9 mouse cellular contexts compared by ENCODE assay signal in genomic region chrX:11895396-11895795, GRCm38 (mm10).
DNase-seq lines count a peak whose midpoint lies in the region; ATAC-seq and TF ChIP-seq lines count a peak whose summit lies in the region.
"Had no signal": no experiment of that assay in that cellular context is flagged by ENCODE, and none has a peak within 500 bp of the region (broad histone marks: within the 10 kb centered on the region; RNA-seq: fewer than 3 reads in every experiment).

No protein-coding gene starts in this region.

- TF ChIP-seq EP300 in stomach, postnatal 0 days (optimal IDR thresholded peaks at IDR 0.05): no peak

- peak; percentile 11 for DNase-seq in cerebellum, adult 11-12 months
- no peak for DNase-seq in cerebellum, adult 8-10 months
- DNase-seq in midbrain, embryonic 11.5 days (ENCODE audit: low spot score, missing footprints): no peak
- DNase-seq in heart, postnatal 14 days: peak; percentile 44 to 62
- no peak for DNase-seq in stomach, postnatal 0 days (ENCODE audit: low spot score)
- no peak for DNase-seq in frontal cortex, postnatal 10 days (ENCODE audit: low spot score in 2 of 2)

- H3K27me3 ChIP-seq in midbrain, embryonic 11.5 days (ENCODE audit: control insufficient read depth, insufficient read depth, low read length): peaks cover 11% of the 10 kb centered on the region; the same call in 1 of the 2 replicates
- peaks cover 4% of the 10 kb centered on the region; the same call in 1 of the 2 replicates for H3K27me3 ChIP-seq in midbrain, embryonic 15.5 days (replicated peaks)
- no peaks in the 10 kb centered on the region for H3K27me3 ChIP-seq in stomach, postnatal 0 days (ENCODE audit: control insufficient read depth, insufficient read depth, low read length)
- H3K27me3 ChIP-seq in hindbrain, embryonic 13.5 days: peaks cover 55% of the 10 kb centered on the region

- no peaks in the 10 kb centered on the region for H3K9me3 ChIP-seq in midbrain, embryonic 11.5 days (ENCODE audit: control insufficient read depth, low read length)
- no peaks in the 10 kb centered on the region for H3K9me3 ChIP-seq in midbrain, embryonic 15.5 days
- H3K9me3 ChIP-seq in stomach, postnatal 0 days (ENCODE audit: control insufficient read depth, low read length): no peaks in the 10 kb centered on the region
- no peaks in the 10 kb centered on the region for H3K9me3 ChIP-seq in hindbrain, embryonic 13.5 days
- H3K9me3 ChIP-seq: liver, embryonic 15.5 days had no signal

- no peak overlapping the region for H3K4me2 ChIP-seq in midbrain, embryonic 11.5 days
- no peak overlapping the region for H3K4me2 ChIP-seq in midbrain, embryonic 15.5 days
- no peak overlapping the region for H3K4me2 ChIP-seq in stomach, postnatal 0 days (replicated peaks; ENCODE audit: low read depth)
- no peak overlapping the region for H3K4me2 ChIP-seq in hindbrain, embryonic 13.5 days
- H3K4me2 ChIP-seq: liver, embryonic 15.5 days had no signal

- no peaks in the 10 kb centered on the region for H3K36me3 ChIP-seq in midbrain, embryonic 11.5 days (ENCODE audit: control insufficient read depth, insufficient read depth, low read length)
- no peaks in the 10 kb centered on the region for H3K36me3 ChIP-seq in midbrain, embryonic 15.5 days (replicated peaks)
- no peaks in the 10 kb centered on the region for H3K36me3 ChIP-seq in stomach, postnatal 0 days (ENCODE audit: control insufficient read depth, insufficient read depth, low read length)
- H3K36me3 ChIP-seq in hindbrain, embryonic 13.5 days: no peaks in the 10 kb centered on the region
- H3K36me3 ChIP-seq: liver, embryonic 15.5 days had no signal

- 0 out of 2 replicates have a peak, but pooled peaks cover 3% of the 10 kb centered on the region for H3K4me1 ChIP-seq in midbrain, embryonic 11.5 days (ENCODE audit: control insufficient read depth, insufficient read depth, low read length)
- H3K4me1 ChIP-seq in midbrain, embryonic 15.5 days: peaks cover 14% of the 10 kb centered on the region; the same call in 1 of the 2 replicates
- no peaks in the 10 kb centered on the region for H3K4me1 ChIP-seq in stomach, postnatal 0 days (replicated peaks; ENCODE audit: control insufficient read depth, insufficient read depth)
- H3K4me1 ChIP-seq in hindbrain, embryonic 13.5 days (replicated peaks): peaks cover 16% of the 10 kb centered on the region; the same call in 1 of the 2 replicates

- 0 out of 2 replicates have a peak, but pooled peaks have one; percentile 27 for ATAC-seq in midbrain, embryonic 11.5 days (ENCODE audit: low FRiP score)
- no peak for ATAC-seq in midbrain, embryonic 15.5 days (replicated peaks)
- peak; percentile 49; the same call in 1 of the 2 replicates for ATAC-seq in stomach, postnatal 0 days (ENCODE audit: low FRiP score, low TSS enrichment)
- ATAC-seq in hindbrain, embryonic 13.5 days (ENCODE audit: low FRiP score): no peak

- no peak overlapping the region for H3K27ac ChIP-seq in midbrain, embryonic 11.5 days (ENCODE audit: low read depth, low read length)
- H3K27ac ChIP-seq in midbrain, embryonic 15.5 days: no peak overlapping the region
- H3K27ac ChIP-seq in stomach, postnatal 0 days (replicated peaks): no peak overlapping the region
- H3K27ac ChIP-seq in hindbrain, embryonic 13.5 days: no peak overlapping the region
- H3K27ac ChIP-seq: liver, embryonic 15.5 days had no signal

- intact Hi-C loops in heart, postnatal 14 days (cut with DNase I): loop anchor here (5.0 kb wide), 1 partner anchor 143 kb away; no protein-coding TSS in a partner anchor

- H3K9ac ChIP-seq in midbrain, embryonic 11.5 days (ENCODE audit: low read length): no peak overlapping the region
- no peak overlapping the region for H3K9ac ChIP-seq in midbrain, embryonic 15.5 days
- H3K9ac ChIP-seq in stomach, postnatal 0 days (ENCODE audit: low read length): no peak overlapping the region
- H3K9ac ChIP-seq in hindbrain, embryonic 13.5 days: no peak overlapping the region
- H3K9ac ChIP-seq: liver, embryonic 15.5 days had no signal

- no peak for TF ChIP-seq CTCF in stomach, postnatal 0 days (IDR thresholded peaks at IDR 0.05; ENCODE audit: low read depth)

- no peak overlapping the region for H3K4me3 ChIP-seq in midbrain, embryonic 11.5 days (ENCODE audit: low read depth, low read length)
- no peak overlapping the region for H3K4me3 ChIP-seq in midbrain, embryonic 15.5 days
- no peak overlapping the region for H3K4me3 ChIP-seq in stomach, postnatal 0 days (ENCODE audit: low read depth, low read length)
- H3K4me3 ChIP-seq in hindbrain, embryonic 13.5 days: no peak overlapping the region
- H3K4me3 ChIP-seq: liver, embryonic 15.5 days had no signal

- 33% methylated on average over 5 of the region's 5 CpGs for WGBS in midbrain, embryonic 11.5 days
- 32% methylated on average over 5 of the region's 5 CpGs for WGBS in midbrain, embryonic 15.5 days
- WGBS in stomach, postnatal 0 days: 29% methylated on average over 5 of the region's 5 CpGs
- WGBS in hindbrain, embryonic 13.5 days: 34% methylated on average over 5 of the region's 5 CpGs

Comparison
In these comparisons a context has a peak if more than half of its experiments do, and no peak if none do; other contexts are left out.
1. DNase-seq: peak in cerebellum, adult 11-12 months (single experiment) and heart, postnatal 14 days (2 of 2); none in cerebellum, adult 8-10 months (single experiment), midbrain, embryonic 11.5 days (single experiment), stomach, postnatal 0 days (single experiment) and frontal cortex, postnatal 10 days (0 of 2).
2. ATAC-seq: peak in midbrain, embryonic 11.5 days (single experiment) and stomach, postnatal 0 days (single experiment); none in midbrain, embryonic 15.5 days (single experiment) and hindbrain, embryonic 13.5 days (single experiment).